Mouse (Mus musculus) MEL (cell line): Measurements from ENCODE around the gene Rlf.

Experiments
- CTCF ChIP-seq, 3 experiments: IDR thresholded peaks in 2 of 3; conservative IDR thresholded peaks in 1 of 3; 2 replicates each; pipeline ENCODE4 v1.5.1; 2011 to 2012; ENCODE audit warnings: low read length in 3 of 3, low read depth in 2 of 3, mild to moderate bottlenecking in 2 of 3, improper control_type of control experiment in 1 of 3, inconsistent platforms in 1 of 3, mixed read lengths in 1 of 3, moderate library complexity in 1 of 3; ENCODE audit not compliant: control insufficient read depth in 1 of 3, insufficient read depth in 1 of 3, poor library complexity in 1 of 3, severe bottlenecking in 1 of 3
- EP300 ChIP-seq, 2 experiments: IDR thresholded peaks; 2 replicates each; pipeline ENCODE4 v1.6.1; 2011; ENCODE audit warnings: improper control_type of control experiment in 2 of 2, low read length in 2 of 2, low read depth in 1 of 2, mild to moderate bottlenecking in 1 of 2
- MAFK ChIP-seq: IDR thresholded peaks from 2 replicates; pipeline ENCODE4 v1.6.1; 2011; ENCODE audit warnings: low read depth, mild to moderate bottlenecking, low read length, improper control_type of control experiment, borderline replicate concordance
- MAZ ChIP-seq: IDR thresholded peaks from 2 replicates; pipeline ENCODE4 v1.6.1; 2012; ENCODE audit warnings: low read depth, mild to moderate bottlenecking, inconsistent platforms, low read length, improper control_type of control experiment
- NELFE ChIP-seq: IDR thresholded peaks from 2 replicates; pipeline ENCODE4 v1.6.1; 2011; ENCODE audit warnings: low read depth, low read length, improper control_type of control experiment
- POLR2A ChIP-seq, 2 experiments: IDR thresholded peaks; 2 replicates each; pipeline ENCODE4 v1.6.1; 2011 to 2012; ENCODE audit warnings: low read length in 2 of 2, mild to moderate bottlenecking in 2 of 2, control low read depth in 1 of 2, improper control_type of control experiment in 1 of 2, low read depth in 1 of 2, moderate library complexity in 1 of 2; ENCODE audit not compliant: control insufficient read depth in 1 of 2, insufficient read depth in 1 of 2, poor library complexity in 1 of 2
- TAL1 ChIP-seq: IDR thresholded peaks from 2 replicates; pipeline ENCODE4 v1.6.1; 2012; ENCODE audit warnings: mild to moderate bottlenecking, inconsistent platforms, low read length, moderate library complexity, mixed read lengths
- TCF12 ChIP-seq: IDR thresholded peaks from 2 replicates; pipeline ENCODE4 v1.6.1; 2014; ENCODE audit warnings: low read depth, mild to moderate bottlenecking, inconsistent platforms, low read length, improper control_type of control experiment, moderate library complexity
- UBTF ChIP-seq: IDR thresholded peaks from 2 replicates; pipeline ENCODE4 v1.6.1; 2012; ENCODE audit warnings: low read depth, mild to moderate bottlenecking, inconsistent platforms, low read length, improper control_type of control experiment, moderate library complexity, borderline replicate concordance; ENCODE audit not compliant: insufficient read depth
- ZC3H11A ChIP-seq: IDR thresholded peaks from 2 replicates; pipeline ENCODE4 v1.6.1; 2012; ENCODE audit warnings: low read depth, mild to moderate bottlenecking, inconsistent platforms, low read length, improper control_type of control experiment
- ZNF384 ChIP-seq: IDR thresholded peaks from 2 replicates; pipeline ENCODE4 v1.6.1; 2012; ENCODE audit warnings: low read depth, mild to moderate bottlenecking, inconsistent platforms, low read length, improper control_type of control experiment

DNA sequence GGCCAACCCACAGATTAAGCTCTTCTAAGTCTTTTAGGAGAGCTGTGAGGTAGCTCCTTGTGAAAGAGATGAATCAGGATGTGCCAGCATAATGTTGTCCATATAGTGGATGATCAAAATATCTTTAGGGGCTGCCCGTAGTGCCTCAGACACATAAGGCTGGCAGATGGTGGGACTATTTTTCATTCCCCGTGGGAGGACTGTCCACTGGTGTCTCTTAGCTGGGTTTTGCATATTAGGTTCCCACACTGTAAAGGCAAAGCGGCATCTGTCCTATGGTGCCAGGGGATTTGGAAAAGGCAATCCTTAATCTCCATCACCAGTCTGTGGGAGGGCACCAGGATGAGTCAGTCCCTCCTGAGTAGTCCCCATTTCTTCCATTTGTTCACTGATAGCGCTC is 111.6 kb downstream of the Rlf start:
- no peak for TF ChIP-seq CTCF (IDR thresholded peaks at IDR 0.05 in 2 of 3, conservative IDR thresholded peaks at IDR 0.05 in 1 of 3; ENCODE audit: control insufficient read depth in 1 of 3, insufficient read depth in 1 of 3, low read depth in 2 of 3, low read length in 3 of 3, poor library complexity in 1 of 3, severe bottlenecking in 1 of 3)
- TF ChIP-seq TAL1 = no peak
- no peak for TF ChIP-seq TCF12
- TF ChIP-seq POLR2A (IDR thresholded peaks at IDR 0.05; ENCODE audit: control insufficient read depth in 1 of 2, insufficient read depth in 1 of 2, low read depth in 1 of 2, low read length in 2 of 2, poor library complexity in 1 of 2) = no peak
- no peak for TF ChIP-seq UBTF
- no peak for TF ChIP-seq NELFE
- no peak for TF ChIP-seq ZC3H11A
- no peak for TF ChIP-seq MAZ
- no peak for TF ChIP-seq EP300 (IDR thresholded peaks at IDR 0.05; ENCODE audit: low read depth in 1 of 2, low read length in 2 of 2)
- no peak for TF ChIP-seq MAFK
- no peak for TF ChIP-seq ZNF384
